Mouse (Mus musculus) layer of hippocampus, postnatal 36 days (tissue): ENCODE results near the gene Gnai3. TPM values are rescaled to one million over a fixed set of nuclear protein-coding genes. Genes with fewer than 3 reads are reported as not detected.

Source experiments
- DNase-seq, 2 experiments: peaks; one replicate each; pipeline ENCODE4 v3.0.0; 2022
- total RNA-seq, 2 experiments: library from RNA; stranded (reverse); gene quantifications; 2 replicates each; pipeline ENCODE4 v1.2.3; 2021

Gnai3 gene
- total RNA-seq, 2 experiments from 2014 or later: 32.4 to 32.9 TPM

- no peak for DNase-seq
These were observed 34.6 kb downstream of the Gnai3 start for GRCm38 (mm10) chr3:108111320-108111719.

- DNase-seq: no peak
These were observed 40.7 kb downstream of the Gnai3 start for GRCm38 (mm10) chr3:108105281-108105680.

- no peak for DNase-seq
These were observed 43.9 kb downstream of the Gnai3 start for GRCm38 (mm10) chr3:108102075-108102474.

GRCm38 (mm10) chr3:108101594-108101993 is 44.4 kb downstream of the Gnai3 start:
- DNase-seq: no peak

GRCm38 (mm10) chr3:108098316-108098715 is 47.6 kb downstream of the Gnai3 start:
- no peak for DNase-seq

- no peak for DNase-seq
These were observed 48.3 kb downstream of the Gnai3 start for GRCm38 (mm10) chr3:108097656-108098055.

- no peak for DNase-seq
These were observed 49.2 kb downstream of the Gnai3 start for GRCm38 (mm10) chr3:108096726-108097125.

- no peak for DNase-seq
These were observed 49.7 kb downstream of the Gnai3 start for GRCm38 (mm10) chr3:108096226-108096625.

- no peak for DNase-seq
These were observed 50.8 kb downstream of the Gnai3 start for GRCm38 (mm10) chr3:108094976-108095760.

- no peak for DNase-seq
These were observed 51.8 kb downstream of the Gnai3 start for GRCm38 (mm10) chr3:108094146-108094545.

GRCm38 (mm10) chr3:108093306-108093705 is 52.6 kb downstream of the Gnai3 start:
- no peak for DNase-seq

GRCm38 (mm10) chr3:108092536-108093115 is 53.3 kb downstream of the Gnai3 start, which contains the start of gene Gnat2:
Gnat2 (plus strand) TSS chr3:108092789.
- DNase-seq: no peak

- no peak for DNase-seq
These were observed 53.9 kb downstream of the Gnai3 start for GRCm38 (mm10) chr3:108092030-108092429.

- no peak for DNase-seq
These were observed 55.4 kb downstream of the Gnai3 start for GRCm38 (mm10) chr3:108090561-108090960.

- DNase-seq: no peak
These were observed 56.0 kb downstream of the Gnai3 start for GRCm38 (mm10) chr3:108089916-108090315.

GRCm38 (mm10) chr3:108088842-108089380 is 57.0 kb downstream of the Gnai3 start:
- no peak for DNase-seq

- no peak for DNase-seq
These were observed 58.6 kb downstream of the Gnai3 start for GRCm38 (mm10) chr3:108087329-108087728.

- peak; percentile 25 to 43 for DNase-seq
These were observed 59.4 kb downstream of the Gnai3 start, which contains the start of gene Ampd2 for GRCm38 (mm10) chr3:108086470-108086979. Ampd2 (minus strand) TSS chr3:108086651.

GRCm38 (mm10) chr3:108085721-108086469 is 60.1 kb downstream of the Gnai3 start:
- DNase-seq: peak in 1 of 2 experiments; percentile 57

GRCm38 (mm10) chr3:108085281-108085720 is 60.6 kb downstream of the Gnai3 start:
- DNase-seq: peak; percentile 90

- DNase-seq: no peak
These were observed 61.1 kb downstream of the Gnai3 start for GRCm38 (mm10) chr3:108084767-108085270.

- no peak for DNase-seq
These were observed 62.0 kb downstream of the Gnai3 start for GRCm38 (mm10) chr3:108083904-108084407.
